Comparison of ENCODE assay signal across 19 mouse cellular contexts in genomic region chr13:101712099-101712498, GRCm38 (mm10). TPM values are rescaled to one million over a fixed set of nuclear protein-coding genes. Genes with fewer than 3 reads are reported as not detected.
DNase-seq lines count a peak whose midpoint lies in the region; ATAC-seq and TF ChIP-seq lines count a peak whose summit lies in the region.
"Had no signal": no experiment of that assay in that cellular context is flagged by ENCODE, and none has a peak within 500 bp of the region (broad histone marks: within the 10 kb centered on the region; RNA-seq: fewer than 3 reads in every experiment).

No protein-coding gene starts in this region.

- no peak overlapping the region for H3ac ChIP-seq in C2C12 (ENCODE audit: control insufficient read depth, insufficient read length, low read depth)

- TF ChIP-seq CTCF in C2C12 (IDR thresholded peaks at IDR 0.05; ENCODE audit: control insufficient read depth, insufficient read depth, insufficient read length) = no peak

- peaks cover 5% of the 10 kb centered on the region for H3K36me3 ChIP-seq in C2C12 (ENCODE audit: control insufficient read depth, insufficient read depth)

- no peak overlapping the region for H3K4me3 ChIP-seq in C2C12 (ENCODE audit: insufficient read depth, poor library complexity, severe bottlenecking)

- DNase-seq in heart, adult 11 months = peak; percentile 91
- DNase-seq in heart, adult 9 months (ENCODE audit: low spot score in 2 of 2) = no peak
- peak; percentile 28 for DNase-seq in MEL-GATA-1-ER (ENCODE audit: extremely low read depth, low read depth)
- no peak for DNase-seq in left cerebral cortex, adult 18-20 months (ENCODE audit: low spot score in 2 of 2)
- DNase-seq: cerebellum, adult 11-12 months; cerebellum, postnatal 25 days; forebrain, postnatal 0 days; gastrocnemius, postnatal 10 days; heart, postnatal 36 days; kidney, adult 18-20 months; kidney, postnatal 25 days; liver; midbrain, embryonic 14.5 days; spleen, adult 18-20 months had no signal

- H3K79me2 ChIP-seq in C2C12 (ENCODE audit: control insufficient read depth, insufficient read depth) = peaks cover 22% of the 10 kb centered on the region

- H3K79me3 ChIP-seq in C2C12 (ENCODE audit: low read depth) = peaks cover 8% of the 10 kb centered on the region

- H3K27me3 ChIP-seq in C2C12 (ENCODE audit: control insufficient read depth, insufficient read depth, insufficient read length) = no peaks in the 10 kb centered on the region
- H3K27me3 ChIP-seq: Patski had no signal

- ATAC-seq in megakaryocyte, adult 5-6 weeks (ENCODE audit: poor library complexity, severe bottlenecking) = peak; percentile 55
- ATAC-seq in activated CD4-positive, CD25-positive, alpha-beta regulatory T cell, adult 4 months = no peak
- ATAC-seq: forebrain, postnatal 0 days; hindbrain, embryonic 16.5 days; Patski had no signal

TF ChIP-seq in C2C12, 6 proteins besides CTCF, POLR2A, EP300 and RAD21:
- TF ChIP-seq CEBPB (IDR thresholded peaks at IDR 0.05; ENCODE audit: low read depth) = peak; percentile 82
- TF ChIP-seq FOSL1 (IDR thresholded peaks at IDR 0.05; ENCODE audit: insufficient read depth, low read length, poor library complexity, severe bottlenecking) = no peak
- TF ChIP-seq MYOD1 (IDR thresholded peaks at IDR 0.05; ENCODE audit: control insufficient read depth, insufficient read length, low read depth) = no peak
- no peak for TF ChIP-seq MAX (IDR thresholded peaks at IDR 0.05)

RNA-seq across cellular contexts. Expression of gene Pik3r1, which starts 55.9 kb away (rescaled TPM):
- polyA plus RNA-seq in C2C12 (2012; fragmentation: generic; extraction: Trizol) = 7.3 TPM
- 67.7 and 93.8 TPM in 2 replicates for total RNA-seq in megakaryocyte, adult 5-6 weeks (2015)
- 56.5 and 69.6 TPM in 2 replicates for total RNA-seq in megakaryocyte, adult 5-6 weeks (2017)
- 100 to 1,000 TPM; 120 to 129 TPM for total RNA-seq in left cerebral cortex, adult 18-20 months (2021)
- 10 to 100 TPM; 62.7 to 97.2 TPM for polyA plus RNA-seq in activated CD4-positive, CD25-positive, alpha-beta regulatory T cell, adult 4 months (2017; shearing (Covaris generic))

Comparison
In these comparisons a context has a peak if more than half of its experiments do, and no peak if none do; other contexts are left out.
1. DNase-seq: peak in heart, adult 11 months (single experiment) and MEL-GATA-1-ER (single experiment); none in heart, adult 9 months (0 of 2) and left cerebral cortex, adult 18-20 months (0 of 2).